Mouse (Mus musculus): ENCODE measurements around the gene Ksr1.

Ksr1 gene

GRCm38 (mm10) chr11:78982513-78983291, 163.5 kb downstream of the Ksr1 start:
- DNase-seq (ENCODE audit: low read depth, low spot score), result peak; percentile 56

- no peak for DNase-seq (ENCODE audit: low read depth, low spot score)
Measured at GRCm38 (mm10) chr11:78982042-78982441, 164.2 kb downstream of the Ksr1 start.

DNA sequence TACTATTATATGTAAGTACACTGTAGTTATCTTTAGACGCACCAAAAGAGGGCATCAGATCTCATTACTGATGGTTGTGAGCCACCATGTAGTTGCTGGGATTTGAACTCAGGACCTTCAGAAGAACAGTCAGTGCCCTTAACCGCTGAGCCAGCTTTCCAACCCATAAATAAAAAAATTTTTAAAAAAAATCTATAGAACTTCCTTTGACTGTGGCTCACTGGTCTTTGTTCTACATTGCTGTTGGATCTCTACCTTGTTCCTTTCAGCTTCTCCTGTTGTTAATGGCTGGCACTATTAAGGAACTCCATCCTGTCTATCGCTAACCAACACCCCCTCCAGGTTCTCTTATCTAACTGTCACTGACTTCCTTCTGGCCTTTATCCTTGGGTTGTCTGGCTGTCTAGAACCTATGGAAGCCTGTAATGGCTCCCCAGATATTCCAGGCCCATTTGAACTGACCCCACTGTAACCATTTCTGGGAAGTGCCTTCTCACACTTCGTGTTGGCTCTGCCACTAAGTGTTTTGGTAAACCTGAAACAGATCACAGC, 166.0 kb downstream of the Ksr1 start:
- DNase-seq (ENCODE audit: low read depth, low spot score), result no peak

DNA sequence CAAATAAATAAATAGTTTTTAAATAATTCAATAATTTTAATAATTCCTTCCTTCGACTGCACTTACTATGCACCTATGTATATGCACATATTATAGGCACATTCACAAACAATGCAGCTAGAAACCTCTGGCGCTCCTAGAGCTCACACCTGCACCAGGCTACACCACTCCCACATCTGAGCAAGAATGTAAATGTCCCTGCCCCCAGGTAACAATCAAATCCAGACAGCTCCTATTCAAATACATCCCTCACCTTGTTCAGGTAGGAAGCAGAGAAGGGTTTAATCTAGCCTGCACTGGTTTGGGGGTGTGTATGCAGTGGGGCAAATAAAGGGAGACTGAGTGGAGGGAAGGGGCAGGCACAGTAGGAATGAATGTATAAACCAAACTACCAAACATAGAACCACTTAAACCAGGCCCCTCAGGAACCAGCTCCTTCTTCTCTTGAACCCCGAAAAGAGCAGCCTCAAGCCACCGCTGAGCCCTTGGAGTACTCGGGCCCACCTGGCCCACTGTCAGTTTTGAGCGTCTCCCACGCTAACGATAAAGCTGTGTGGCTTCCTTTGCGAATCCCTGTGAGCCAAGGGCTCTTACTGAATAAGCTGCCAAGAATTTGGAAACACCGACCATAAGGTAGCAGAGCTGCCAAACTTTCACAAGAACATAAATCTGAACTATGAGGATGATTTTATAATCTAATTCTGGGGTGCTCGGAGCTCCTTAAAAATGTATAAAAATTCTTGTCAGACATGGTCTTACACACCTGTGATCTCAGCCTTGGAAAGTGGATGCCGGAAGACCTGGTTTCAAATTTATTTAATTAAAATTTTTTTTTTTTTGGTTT, 167.8 kb downstream of the Ksr1 start:
- DNase-seq (ENCODE audit: low read depth, low spot score), result no peak

GRCm38 (mm10) chr11:78976731-78977510, 169.3 kb downstream of the Ksr1 start:
- no peak for DNase-seq (ENCODE audit: low read depth, low spot score)

DNA sequence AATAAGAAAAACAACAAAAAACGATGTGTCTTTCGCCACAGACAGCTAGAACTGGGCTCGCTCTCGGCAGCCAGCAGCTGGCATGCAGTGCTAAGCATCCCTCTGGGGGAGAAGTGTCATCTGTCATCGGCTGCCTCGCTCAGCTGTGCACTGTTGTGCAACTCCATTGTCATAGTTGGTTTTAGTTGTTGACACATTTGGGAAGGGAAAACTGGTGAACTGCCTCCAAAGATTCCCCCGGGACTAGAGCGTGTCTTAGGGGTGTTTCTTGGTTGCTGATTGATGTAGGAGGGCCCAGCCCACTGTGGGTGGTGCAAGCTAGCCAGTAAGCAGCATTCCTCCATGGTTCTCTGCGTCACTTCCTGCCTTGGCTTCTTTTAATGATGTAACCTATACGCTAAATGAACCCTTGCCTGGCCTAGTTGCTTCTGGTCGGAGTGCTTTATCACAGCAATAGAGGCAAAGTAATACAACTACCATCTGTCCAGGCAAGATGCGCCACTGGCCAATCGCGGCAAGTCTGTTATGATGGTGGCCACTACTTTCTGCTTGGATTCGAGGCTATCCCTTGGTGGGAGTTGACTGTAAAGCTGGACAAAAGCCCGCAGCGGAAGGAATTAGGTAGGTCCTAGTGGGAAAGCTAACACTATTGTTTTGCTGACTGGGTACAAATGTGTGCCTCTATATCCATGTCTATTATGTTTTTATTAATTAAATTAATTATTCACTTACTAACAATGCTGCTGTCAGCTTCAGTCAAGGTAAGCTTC, 172.6 kb downstream of the Ksr1 start:
- peak; percentile 54 for DNase-seq (ENCODE audit: low read depth, low spot score)

DNA sequence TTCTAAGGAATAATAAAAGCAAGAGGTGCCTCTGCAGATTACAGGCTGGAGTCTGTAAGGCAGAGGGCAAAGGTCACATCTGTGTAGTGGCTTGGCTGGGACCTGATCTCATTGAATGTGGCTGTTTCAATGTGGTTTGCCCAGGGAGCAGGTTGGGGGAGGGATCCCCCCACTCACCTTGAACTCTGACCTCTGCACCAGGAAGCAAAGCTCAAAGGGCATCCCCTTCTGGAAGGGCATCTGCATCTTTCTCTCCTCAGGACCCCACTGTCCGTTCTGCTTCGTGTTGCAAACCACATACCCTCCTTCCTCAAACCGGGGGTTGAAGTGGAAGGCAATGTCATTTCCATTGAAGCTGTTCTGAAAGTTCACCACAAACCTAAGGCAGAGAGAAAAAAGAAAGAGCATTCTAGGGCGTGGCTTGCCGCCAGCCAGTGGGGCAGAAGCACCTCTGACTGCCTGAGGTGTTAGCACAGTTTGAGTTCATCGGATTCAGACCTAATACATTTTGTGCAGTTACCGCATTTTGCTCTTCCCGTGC, 173.3 kb downstream of the Ksr1 start:
- peak; percentile 38 for DNase-seq (ENCODE audit: low read depth, low spot score)

GRCm38 (mm10) chr11:78972328-78972727, 173.9 kb downstream of the Ksr1 start:
- DNase-seq (ENCODE audit: low read depth, low spot score), result no peak

DNA sequence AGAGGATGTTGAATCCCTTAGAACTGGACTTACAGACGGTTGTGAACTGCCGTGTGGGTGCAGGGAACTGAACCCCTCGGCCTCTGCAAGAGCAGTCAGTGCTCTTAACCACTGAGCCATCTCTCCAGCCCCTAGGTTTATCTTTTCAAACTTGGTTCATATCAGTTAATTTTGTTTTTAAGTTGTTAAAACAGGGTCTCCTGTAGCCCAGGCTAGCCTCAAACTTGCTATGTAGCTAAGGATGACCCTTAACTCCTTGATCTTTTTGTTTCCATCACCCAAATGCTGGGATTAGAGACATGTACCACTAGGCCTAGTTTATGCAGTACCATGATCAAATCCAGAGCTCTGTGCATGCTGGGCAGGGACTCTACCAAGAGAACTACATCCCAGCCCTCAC, 174.5 kb downstream of the Ksr1 start:
- no peak for DNase-seq (ENCODE audit: low read depth, low spot score)

GRCm38 (mm10) chr11:78971096-78971495, 175.1 kb downstream of the Ksr1 start:
- no peak for DNase-seq (ENCODE audit: low read depth, low spot score)

DNA sequence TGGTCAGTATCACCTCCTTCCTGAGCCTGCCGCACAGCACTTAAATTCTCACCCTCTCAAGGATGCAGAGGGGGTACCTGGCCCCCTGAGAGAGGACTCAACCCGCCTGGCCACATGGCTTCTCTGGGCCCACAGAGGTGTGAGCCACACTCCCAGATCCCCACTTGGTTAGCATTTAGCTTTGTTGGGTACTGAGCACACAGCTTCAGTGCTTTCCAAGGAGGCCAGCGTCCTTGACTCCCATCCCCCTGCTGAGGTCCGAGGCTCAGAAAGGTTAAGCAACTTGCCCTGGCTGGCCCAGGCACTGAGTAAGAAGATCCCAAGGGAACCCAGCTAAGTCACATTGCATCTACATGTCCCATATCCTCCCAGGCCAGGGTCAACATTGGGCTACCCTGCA, 178.1 kb downstream of the Ksr1 start:
- DNase-seq (ENCODE audit: low read depth, low spot score), result no peak

GRCm38 (mm10) chr11:78967371-78967770, 178.8 kb downstream of the Ksr1 start:
- peak; percentile 77 for DNase-seq (ENCODE audit: low read depth, low spot score)

All from CD4-positive, CD25-positive, alpha-beta regulatory T cell, adult 2 months (primary cell).